Mouse (Mus musculus) liver, embryonic 15.5 days (tissue): Measurements from ENCODE around the gene Tex26. TPM values are rescaled to one million over a fixed set of nuclear protein-coding genes. Genes with fewer than 3 reads are reported as not detected.

Experiments used
- ATAC-seq: fragments of 200-750 bp; cut with Nextera tagmentation; 2 replicates; pipeline ENCODE4 v1.8.0; 2017; ENCODE audit warnings: moderate number of reproducible peaks, mild to moderate bottlenecking, moderate library complexity; ENCODE audit not compliant: insufficient read depth
- H3K27ac ChIP-seq: fragments of 300-500 bp; sonication (generic); replicated peaks from 2 replicates; pipeline ENCODE4 v1.5.1; 2015; ENCODE audit warnings: mild to moderate bottlenecking, inconsistent platforms
- H3K27me3 ChIP-seq: fragments of 300-500 bp; sonication (generic); 2 replicates; pipeline ENCODE4 v1.6.1; 2015; ENCODE audit warnings: mild to moderate bottlenecking, inconsistent platforms
- H3K36me3 ChIP-seq: fragments of 300-500 bp; sonication (generic); replicated peaks from 2 replicates; pipeline ENCODE4 v1.6.1; 2015; ENCODE audit warnings: moderate library complexity, mild to moderate bottlenecking, inconsistent platforms
- H3K4me1 ChIP-seq: fragments of 300-500 bp; sonication (generic); replicated peaks from 2 replicates; pipeline ENCODE4 v1.6.1; 2015; ENCODE audit warnings: inconsistent platforms
- H3K4me2 ChIP-seq: fragments of 300-500 bp; sonication (generic); 2 replicates; pipeline ENCODE4 v1.6.1; 2015; ENCODE audit warnings: moderate library complexity, mild to moderate bottlenecking, inconsistent platforms
- H3K4me3 ChIP-seq: fragments of 300-500 bp; sonication (generic); replicated peaks from 2 replicates; pipeline ENCODE4 v1.5.1; 2015; ENCODE audit warnings: mild to moderate bottlenecking, inconsistent platforms
- H3K9ac ChIP-seq: fragments of 300-500 bp; sonication (generic); 2 replicates; pipeline ENCODE4 v1.6.1; 2015; ENCODE audit warnings: moderate library complexity, mild to moderate bottlenecking, inconsistent platforms
- H3K9me3 ChIP-seq: fragments of 300-500 bp; sonication (generic); replicated peaks from 2 replicates; pipeline ENCODE4 v1.6.1; 2016; ENCODE audit warnings: inconsistent platforms
- WGBS: fragments of 180-500 bp; shearing (Covaris S2); methylation state at CpG from one replicate; pipeline ENCODE4 v1.1.7; 2015; ENCODE audit warnings: mixed read lengths; ENCODE audit not compliant: insufficient replicate concordance; 5-methylcytosine and 5-hydroxymethylcytosine counted together
- polyA plus RNA-seq: library from polyadenylated mRNA; unstranded; fragments of >200 nt; fragmentation: Nextera tagmentation; extraction: Ambion mirVana; gene quantifications from 2 replicates; pipeline ENCODE4 v1.2.1, GENCODE M21; 2015

Gene Tex26
- polyA plus RNA-seq, 1 experiment from 2014 or later = not detected

GRCm38 (mm10) chr5:149434141-149434690 lies 5.2 kb upstream of the Tex26 start:
- H3K4me2 ChIP-seq = no peak overlapping the region
- H3K27me3 ChIP-seq = no peaks in the 10 kb centered on the region
- H3K36me3 ChIP-seq = no peaks in the 10 kb centered on the region
- no peak overlapping the region for H3K9ac ChIP-seq
- no peak overlapping the region for H3K4me3 ChIP-seq
- WGBS = 19% methylated on average over 9 of the region's 9 CpGs
- H3K27ac ChIP-seq = no peak overlapping the region
- no peaks in the 10 kb centered on the region for H3K9me3 ChIP-seq
- H3K4me1 ChIP-seq = peaks cover 32% of the 10 kb centered on the region
- no peak for ATAC-seq

DNA sequence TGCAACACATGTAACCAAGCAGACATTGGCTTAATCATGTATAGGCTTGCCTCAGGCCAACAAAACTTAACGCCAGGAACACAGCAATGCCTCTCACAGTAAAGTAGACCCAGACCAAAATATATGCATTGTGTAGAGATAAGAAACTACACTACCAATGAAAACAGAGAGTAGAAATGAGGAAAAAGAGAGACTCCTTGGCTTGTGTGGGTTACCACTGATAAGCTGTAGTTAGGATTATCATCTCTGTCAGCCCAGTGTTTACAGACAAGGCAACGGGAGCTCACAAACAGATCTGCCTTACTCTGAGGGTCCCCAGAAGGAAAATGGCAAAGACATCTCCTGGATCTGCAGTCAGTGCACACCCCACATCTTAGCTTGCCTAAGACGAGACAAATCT lies 2.9 kb upstream of the Tex26 start:
- WGBS = 14% methylated on average over 3 of the region's 3 CpGs
- Histone ChIP-seq H3K9me3 (no peaks in the 10 kb centered on the region), H3K4me1 (peaks cover 49% of the 10 kb centered on the region), H3K4me2 (no peak overlapping the region), H3K36me3 (no peaks in the 10 kb centered on the region), H3K27me3 (peaks cover 17% of the 10 kb centered on the region), H3K9ac (no peak overlapping the region), H3K4me3 (no peak overlapping the region), H3K27ac (peak overlapping the region; percentile 61)
- peak; percentile 84 for ATAC-seq

DNA sequence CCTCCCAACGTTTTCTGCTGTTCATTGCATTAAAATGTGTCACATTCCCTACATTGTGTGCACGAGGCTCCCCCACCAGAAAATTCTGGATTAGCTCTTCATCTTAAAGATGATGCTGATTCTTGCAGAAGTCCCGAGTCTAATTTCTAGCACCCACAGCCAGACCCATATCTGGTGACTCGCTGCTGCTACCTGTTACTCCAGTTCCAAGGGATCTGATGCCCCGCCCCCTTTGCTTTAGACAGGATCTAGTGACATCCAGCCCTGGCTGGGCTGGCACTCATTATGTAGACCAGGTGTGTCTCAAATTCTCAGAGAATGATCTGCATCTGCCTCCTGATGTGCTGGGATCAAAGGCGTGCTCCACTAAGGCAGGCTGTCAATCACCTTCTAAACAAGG lies 2.3 kb upstream of the Tex26 start:
- Histone ChIP-seq H3K4me2 (no peak overlapping the region), H3K36me3 (no peaks in the 10 kb centered on the region), H3K27ac (no peak overlapping the region), H3K4me1 (peaks cover 49% of the 10 kb centered on the region), H3K9ac (no peak overlapping the region), H3K9me3 (no peaks in the 10 kb centered on the region), H3K27me3 (peaks cover 17% of the 10 kb centered on the region), H3K4me3 (no peak overlapping the region)
- ATAC-seq = no peak
- WGBS = 40% methylated on average over 6 of the region's 6 CpGs

DNA sequence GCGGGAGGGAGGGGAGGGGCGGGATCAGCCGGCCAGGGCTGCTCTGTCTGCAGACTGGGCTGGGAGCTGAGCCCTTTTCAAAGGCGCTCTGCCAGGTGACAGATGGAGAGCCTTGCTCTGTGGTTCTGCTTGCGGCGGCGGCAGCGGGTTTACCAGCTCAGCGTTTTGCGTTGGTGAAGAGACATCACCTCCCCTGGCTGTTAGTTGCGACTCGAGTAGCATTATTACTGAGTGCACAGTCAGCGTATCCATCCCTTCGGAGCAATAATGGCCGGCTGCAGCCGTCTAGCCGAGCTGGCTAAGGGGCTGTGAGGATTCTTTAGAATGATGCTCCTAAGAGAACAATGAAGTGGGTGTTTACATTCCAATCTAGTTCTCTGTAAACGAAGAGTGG lies 717 bp downstream of the Tex26 start:
- peak overlapping the region; percentile 45 for H3K4me3 ChIP-seq
- H3K36me3 ChIP-seq = no peaks in the 10 kb centered on the region
- 2% methylated on average over 18 of the region's 18 CpGs for WGBS
- peak overlapping the region; percentile 74 for H3K4me2 ChIP-seq
- no peak overlapping the region for H3K27ac ChIP-seq
- H3K4me1 ChIP-seq = peaks cover 40% of the 10 kb centered on the region
- no peaks in the 10 kb centered on the region for H3K9me3 ChIP-seq
- H3K9ac ChIP-seq = no peak overlapping the region
- ATAC-seq = peak; percentile 21; the same call in 1 of the 2 replicates
- H3K27me3 ChIP-seq = peaks cover 21% of the 10 kb centered on the region

GRCm38 (mm10) chr5:149441646-149442276 lies 2.3 kb downstream of the Tex26 start:
- WGBS = 63% methylated on average over 14 of the region's 14 CpGs
- no peak overlapping the region for H3K4me3 ChIP-seq
- H3K4me1 ChIP-seq = peaks cover 26% of the 10 kb centered on the region
- H3K4me2 ChIP-seq = no peak overlapping the region
- no peaks in the 10 kb centered on the region for H3K9me3 ChIP-seq
- H3K27ac ChIP-seq = no peak overlapping the region
- ATAC-seq = no peak
- H3K27me3 ChIP-seq = peaks cover 21% of the 10 kb centered on the region
- H3K9ac ChIP-seq = no peak overlapping the region
- no peaks in the 10 kb centered on the region for H3K36me3 ChIP-seq

DNA sequence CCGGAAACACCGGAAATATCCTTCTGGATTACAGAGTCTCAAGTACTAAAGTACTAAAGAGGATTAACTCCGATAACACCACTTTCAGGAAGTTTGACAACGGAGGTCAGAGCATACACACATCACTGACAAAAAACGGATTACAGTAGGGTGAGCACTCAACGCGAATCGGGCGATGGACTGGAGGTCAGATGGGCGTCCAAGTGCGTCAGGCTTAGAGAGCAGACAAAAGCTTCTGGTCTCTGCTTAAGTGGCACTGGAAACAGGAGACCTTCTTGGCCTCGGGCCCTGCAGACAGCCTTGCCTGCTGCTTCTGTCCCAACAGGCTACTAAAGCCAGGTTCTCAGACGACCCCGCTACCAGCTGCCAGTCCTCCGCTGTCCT lies 2.8 kb downstream of the Tex26 start:
- Histone ChIP-seq H3K9ac (no peak overlapping the region), H3K4me3 (no peak overlapping the region), H3K9me3 (no peaks in the 10 kb centered on the region), H3K4me1 (peaks cover 21% of the 10 kb centered on the region), H3K36me3 (no peaks in the 10 kb centered on the region), H3K4me2 (no peak overlapping the region), H3K27me3 (peaks cover 21% of the 10 kb centered on the region), H3K27ac (no peak overlapping the region)
- WGBS = 71% methylated on average over 15 of the region's 15 CpGs
- no peak for ATAC-seq

- Histone ChIP-seq H3K4me3 (no peak overlapping the region), H3K4me1 (peaks cover 15% of the 10 kb centered on the region), H3K36me3 (no peaks in the 10 kb centered on the region), H3K9ac (no peak overlapping the region), H3K27ac (no peak overlapping the region), H3K4me2 (no peak overlapping the region), H3K9me3 (0 out of 2 replicates have a peak, but pooled peaks cover 4% of the 10 kb centered on the region), H3K27me3 (peaks cover 20% of the 10 kb centered on the region)
- no peak for ATAC-seq
- 60% methylated on average over 4 of the region's 4 CpGs for WGBS
These were observed 5.0 kb downstream of the Tex26 start for GRCm38 (mm10) chr5:149444451-149444850.

DNA sequence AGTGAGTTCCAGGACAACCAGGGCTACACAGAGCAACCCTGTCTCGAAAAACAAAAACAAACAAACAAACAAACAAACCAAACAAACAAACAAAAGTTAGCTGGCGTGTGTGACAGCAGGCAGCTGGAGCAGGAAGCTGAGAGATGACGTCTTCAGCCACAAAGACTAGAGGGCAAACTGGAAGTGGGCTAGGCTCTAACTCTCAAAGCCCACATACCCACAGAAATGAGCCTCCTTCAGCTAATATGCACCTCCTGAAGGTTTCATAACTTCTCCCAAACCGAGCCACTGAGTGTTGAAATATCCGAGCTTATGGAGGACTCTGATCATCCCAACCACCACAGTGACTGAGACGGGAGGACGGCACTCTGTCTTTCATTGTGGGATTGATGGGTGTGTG lies 7.0 kb downstream of the Tex26 start:
- WGBS = 55% methylated on average over 7 of the region's 7 CpGs
- ATAC-seq = no peak
- Histone ChIP-seq H3K9ac (no peak overlapping the region), H3K4me2 (no peak overlapping the region), H3K4me3 (no peak overlapping the region), H3K9me3 (0 out of 2 replicates have a peak, but pooled peaks cover 4% of the 10 kb centered on the region), H3K27ac (no peak overlapping the region), H3K4me1 (no peaks in the 10 kb centered on the region), H3K36me3 (no peaks in the 10 kb centered on the region), H3K27me3 (0 out of 2 replicates have a peak, but pooled peaks cover 4% of the 10 kb centered on the region)

- Histone ChIP-seq H3K9me3 (0 out of 2 replicates have a peak, but pooled peaks cover 4% of the 10 kb centered on the region), H3K27ac (no peak overlapping the region), H3K4me3 (no peak overlapping the region), H3K4me1 (no peaks in the 10 kb centered on the region), H3K9ac (no peak overlapping the region), H3K27me3 (0 out of 2 replicates have a peak, but pooled peaks cover 4% of the 10 kb centered on the region), H3K4me2 (no peak overlapping the region), H3K36me3 (no peaks in the 10 kb centered on the region)
- WGBS = 69% methylated on average over 5 of the region's 5 CpGs
- ATAC-seq = no peak
These were observed 8.3 kb downstream of the Tex26 start for GRCm38 (mm10) chr5:149447733-149448132.

DNA sequence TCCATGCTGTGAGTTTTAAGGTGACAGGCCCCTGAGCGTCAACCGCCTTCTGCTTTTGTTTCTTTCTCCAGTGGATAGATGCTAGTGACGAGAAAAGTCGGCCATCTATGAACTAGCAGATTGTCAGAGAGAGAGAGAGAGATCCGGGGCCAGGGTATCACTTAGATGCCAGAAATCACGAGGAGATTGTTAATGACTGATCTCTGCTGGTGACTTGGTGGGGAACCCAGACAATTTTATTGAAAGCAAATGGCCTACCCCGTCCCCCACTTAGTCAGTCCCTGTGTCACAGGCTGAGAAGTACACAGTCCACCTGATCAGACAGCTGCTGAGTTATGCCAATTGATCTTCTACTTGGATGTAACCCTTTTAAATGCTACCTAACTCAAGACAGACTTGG lies 9.9 kb downstream of the Tex26 start:
- no peak overlapping the region for H3K27ac ChIP-seq
- H3K9ac ChIP-seq = no peak overlapping the region
- WGBS = 70% methylated on average over 7 of the region's 7 CpGs
- no peak overlapping the region for H3K4me3 ChIP-seq
- no peak for ATAC-seq
- H3K4me2 ChIP-seq = no peak overlapping the region
- 0 out of 2 replicates have a peak, but pooled peaks cover 4% of the 10 kb centered on the region for H3K9me3 ChIP-seq
- no peaks in the 10 kb centered on the region for H3K27me3 ChIP-seq
- no peaks in the 10 kb centered on the region for H3K4me1 ChIP-seq
- no peaks in the 10 kb centered on the region for H3K36me3 ChIP-seq

GRCm38 (mm10) chr5:149451209-149451681 lies 11.8 kb downstream of the Tex26 start:
- no peak for ATAC-seq
- Histone ChIP-seq H3K36me3 (no peaks in the 10 kb centered on the region), H3K27me3 (no peaks in the 10 kb centered on the region), H3K27ac (no peak overlapping the region), H3K4me2 (no peak overlapping the region), H3K4me3 (no peak overlapping the region), H3K9me3 (0 out of 2 replicates have a peak, but pooled peaks cover 4% of the 10 kb centered on the region), H3K4me1 (no peaks in the 10 kb centered on the region), H3K9ac (no peak overlapping the region)
- WGBS = 64% methylated on average over 7 of the region's 7 CpGs
